Mouse (Mus musculus): ENCODE data around the gene Dok1.

Gene Dok1

GRCm38 (mm10) chr6:83033249-83034185 is at the start of gene Dok1, which contains the start of gene Loxl3:
Gene Dok1 (minus strand): TSS chr6:83033471.
Gene Loxl3 (plus strand): TSS chr6:83034173.
- no peak for DNase-seq

- DNase-seq: no peak
Measured at GRCm38 (mm10) chr6:83080210-83080609, 46.9 kb upstream of the Dok1 start.

GRCm38 (mm10) chr6:83078324-83078858 is 45.1 kb upstream of the Dok1 start:
- DNase-seq: peak; percentile 100

GRCm38 (mm10) chr6:83077630-83078323 is 44.5 kb upstream of the Dok1 start, which contains the start of gene Pcgf1:
Gene Pcgf1 (plus strand): TSS chr6:83077869.
- DNase-seq: peak; percentile 55 to 57

- DNase-seq: no peak
Measured at GRCm38 (mm10) chr6:83074979-83075378, 41.7 kb upstream of the Dok1 start.

GRCm38 (mm10) chr6:83071220-83071619 is 37.9 kb upstream of the Dok1 start:
- DNase-seq: peak in 1 of 2 experiments; percentile 27

GRCm38 (mm10) chr6:83070311-83071219 is 37.3 kb upstream of the Dok1 start:
- peak; percentile 22 to 58 for DNase-seq

- DNase-seq: no peak
Measured at GRCm38 (mm10) chr6:83070247-83070310, 36.8 kb upstream of the Dok1 start, which contains the start of gene Tlx2. Gene Tlx2 (minus strand): TSS chr6:83070293.

GRCm38 (mm10) chr6:83069488-83070246 is 36.4 kb upstream of the Dok1 start:
- peak in 1 of 2 experiments; percentile 17 for DNase-seq

- DNase-seq: no peak
Measured at GRCm38 (mm10) chr6:83068706-83069487, 35.6 kb upstream of the Dok1 start.

GRCm38 (mm10) chr6:83068221-83068620 is 35.0 kb upstream of the Dok1 start:
- no peak for DNase-seq

- DNase-seq: no peak
Measured at GRCm38 (mm10) chr6:83066441-83066840, 33.2 kb upstream of the Dok1 start.

GRCm38 (mm10) chr6:83065995-83066394 is 32.7 kb upstream of the Dok1 start:
- no peak for DNase-seq

- no peak for DNase-seq
Measured at GRCm38 (mm10) chr6:83058725-83059124, 25.5 kb upstream of the Dok1 start.

GRCm38 (mm10) chr6:83057790-83058189 is 24.5 kb upstream of the Dok1 start, which contains the start of gene Dqx1:
Gene Dqx1 (plus strand): TSS chr6:83057844.
- DNase-seq: no peak

- no peak for DNase-seq
Measured at GRCm38 (mm10) chr6:83054871-83055431, 21.7 kb upstream of the Dok1 start, which contains the start of gene Htra2. Gene Htra2 (minus strand): TSS chr6:83055273.

- DNase-seq: peak; percentile 96
Measured at GRCm38 (mm10) chr6:83054074-83054851, 21.0 kb upstream of the Dok1 start, which contains the start of gene Aup1. Gene Aup1 (plus strand): TSS chr6:83054521.

- peak in 1 of 2 experiments; percentile 25 for DNase-seq
Measured at GRCm38 (mm10) chr6:83053136-83053960, 20.1 kb upstream of the Dok1 start.

GRCm38 (mm10) chr6:83049367-83049766 is 16.1 kb upstream of the Dok1 start:
- DNase-seq: no peak

All from cerebellum, postnatal 36 days (tissue).